In the genomic region with DNA sequence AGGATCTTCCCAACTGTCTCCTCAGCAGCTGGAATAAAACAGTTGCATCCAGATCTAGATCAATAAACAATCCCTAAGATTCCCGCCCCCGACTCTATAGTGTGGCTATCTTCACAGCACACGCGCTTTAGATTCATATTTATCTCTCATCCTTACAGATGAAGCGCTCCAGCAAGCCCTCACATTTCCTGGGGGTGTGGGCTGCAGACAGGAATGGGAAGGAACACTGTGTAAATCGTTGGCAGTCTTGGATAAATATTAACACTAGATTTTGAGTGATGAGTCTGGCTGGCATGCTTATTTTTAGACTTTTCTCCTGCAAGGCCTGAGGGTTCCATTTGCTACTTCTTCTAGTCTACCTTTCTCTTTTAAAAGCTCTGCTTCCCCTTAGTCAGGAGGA, we compare ENCODE assay signal across 8 mouse cellular contexts. TPM values are rescaled to one million over a fixed set of nuclear protein-coding genes. Genes with fewer than 3 reads are reported as not detected.
A peak's percentile ranks its signal among the peaks of the same experiment; 100 is the strongest.
DNase-seq lines count a peak whose midpoint lies in the region; ATAC-seq and TF ChIP-seq lines count a peak whose summit lies in the region.

No protein-coding gene starts in this region.

- H3K4me2 ChIP-seq in forebrain, embryonic 12.5 days: peak overlapping the region; percentile 77
- peak overlapping the region; percentile 76 for H3K4me2 ChIP-seq in kidney, embryonic 16.5 days (replicated peaks; ENCODE audit: low read depth, low read length)
- peak overlapping the region; percentile 96 for H3K4me2 ChIP-seq in midbrain, embryonic 14.5 days (ENCODE audit: low read length)

- peak overlapping the region; percentile 84; the same call in 1 of the 2 replicates for H3K9ac ChIP-seq in forebrain, embryonic 12.5 days
- H3K9ac ChIP-seq in kidney, embryonic 16.5 days (replicated peaks; ENCODE audit: low read length): peak overlapping the region; percentile 91
- H3K9ac ChIP-seq in midbrain, embryonic 14.5 days (replicated peaks; ENCODE audit: low read length): no peak overlapping the region

- H3K27ac ChIP-seq in left cerebral cortex, adult 2 months: peak overlapping the region; percentile 96
- no peak overlapping the region for H3K27ac ChIP-seq in forebrain, embryonic 12.5 days
- H3K27ac ChIP-seq in kidney, embryonic 16.5 days (ENCODE audit: low read length): no peak overlapping the region
- H3K27ac ChIP-seq in midbrain, embryonic 14.5 days (replicated peaks; ENCODE audit: low read depth, low read length): no peak overlapping the region

- H3K4me3 ChIP-seq in left cerebral cortex, adult 2 months: peak overlapping the region; percentile 95
- H3K4me3 ChIP-seq in forebrain, embryonic 12.5 days (replicated peaks): peak overlapping the region; percentile 75
- peak overlapping the region; percentile 87 for H3K4me3 ChIP-seq in kidney, embryonic 16.5 days (ENCODE audit: low read length)
- H3K4me3 ChIP-seq in midbrain, embryonic 14.5 days (replicated peaks; ENCODE audit: low read depth, low read length): peak overlapping the region; percentile 83

- intact Hi-C loops in left cerebral cortex, adult 2 months (cut with DNase I): loop anchor here (2.0 kb wide), 1 partner anchor 25 kb away; no protein-coding TSS in a partner anchor
- intact Hi-C loops in left cerebral cortex, postnatal 36 days (cut with DNase I): no loop called here

- ATAC-seq in forebrain, embryonic 12.5 days (ENCODE audit: low FRiP score): no peak
- no peak for ATAC-seq in kidney, embryonic 16.5 days (ENCODE audit: low FRiP score, low TSS enrichment)
- no peak for ATAC-seq in midbrain, embryonic 14.5 days (ENCODE audit: low FRiP score, low TSS enrichment)

- H3K9me3 ChIP-seq in forebrain, embryonic 12.5 days: no peaks in the 10 kb centered on the region
- H3K9me3 ChIP-seq in kidney, embryonic 16.5 days (ENCODE audit: low read length): no peaks in the 10 kb centered on the region
- no peaks in the 10 kb centered on the region for H3K9me3 ChIP-seq in midbrain, embryonic 14.5 days (ENCODE audit: control insufficient read depth, low read length)

- no peak for DNase-seq in left cerebral cortex, adult 2 months (ENCODE audit: extremely low spot score in 1 of 2, low spot score in 2 of 2)
- DNase-seq in left cerebral cortex, postnatal 36 days (ENCODE audit: low spot score in 2 of 2): no peak
- DNase-seq in midbrain, embryonic 14.5 days: peak; percentile 11
- DNase-seq in layer of hippocampus, adult 8-10 months (ENCODE audit: low spot score in 2 of 2): no peak
- DNase-seq in thymus, postnatal 0 days (ENCODE audit: low spot score): no peak
- DNase-seq in testis, postnatal 10 days (ENCODE audit: low spot score): no peak

- H3K27me3 ChIP-seq in forebrain, embryonic 12.5 days: peaks cover 9% of the 10 kb centered on the region
- no peaks in the 10 kb centered on the region for H3K27me3 ChIP-seq in kidney, embryonic 16.5 days (ENCODE audit: insufficient read depth, low read length)
- H3K27me3 ChIP-seq in midbrain, embryonic 14.5 days (ENCODE audit: control insufficient read depth, insufficient read depth, low read length): no peaks in the 10 kb centered on the region; the same call in 1 of the 2 replicates

- peaks cover 34% of the 10 kb centered on the region for H3K4me1 ChIP-seq in forebrain, embryonic 12.5 days
- H3K4me1 ChIP-seq in kidney, embryonic 16.5 days (ENCODE audit: insufficient read depth, low read length): peaks cover 20% of the 10 kb centered on the region
- peaks cover 15% of the 10 kb centered on the region; the same call in 1 of the 2 replicates for H3K4me1 ChIP-seq in midbrain, embryonic 14.5 days (ENCODE audit: control insufficient read depth, insufficient read depth, low read length)

- 60% methylated on average over 6 of the region's 6 CpGs for WGBS in forebrain, embryonic 12.5 days
- 20% methylated on average over 6 of the region's 6 CpGs for WGBS in kidney, embryonic 16.5 days
- WGBS in midbrain, embryonic 14.5 days: 55% methylated on average over 6 of the region's 6 CpGs

- H3K36me3 ChIP-seq in forebrain, embryonic 12.5 days (replicated peaks): peaks cover 25% of the 10 kb centered on the region
- H3K36me3 ChIP-seq in kidney, embryonic 16.5 days (ENCODE audit: insufficient read depth, low read length): peaks cover 7% of the 10 kb centered on the region; the same call in 1 of the 2 replicates
- 0 out of 2 replicates have a peak, but pooled peaks cover 7% of the 10 kb centered on the region for H3K36me3 ChIP-seq in midbrain, embryonic 14.5 days (ENCODE audit: control insufficient read depth, insufficient read depth, low read length)

- no peak for TF ChIP-seq CTCF in left cerebral cortex, adult 2 months (IDR thresholded peaks at IDR 0.05)

RNA-seq across cellular contexts. Expression of gene Prdx6, which starts 1.6 kb away (rescaled TPM):
- total RNA-seq in left cerebral cortex, adult 2 months (2021): 100 to 1,000 TPM; 321 to 326 TPM
- 100 to 1,000 TPM; 310 to 351 TPM for total RNA-seq in left cerebral cortex, postnatal 36 days (2021)
- 357 and 360 TPM in 2 replicates for polyA plus RNA-seq in forebrain, embryonic 12.5 days (2016; fragmentation: Nextera tagmentation; extraction: Ambion mirVana)
- polyA plus RNA-seq in kidney, embryonic 16.5 days (2015; fragmentation: Nextera tagmentation; extraction: Ambion mirVana): 485 and 505 TPM in 2 replicates
- polyA plus RNA-seq in midbrain, embryonic 14.5 days (2014; fragmentation: Nextera tagmentation; extraction: Ambion mirVana): 127 and 161 TPM in 2 replicates
- total RNA-seq in layer of hippocampus, adult 8-10 months (2022): 100 to 1,000 TPM; 360 to 633 (median 457) TPM
- 316 and 328 TPM in 2 replicates for polyA plus RNA-seq in thymus, postnatal 0 days (2015; fragmentation: Nextera tagmentation; extraction: Ambion mirVana)
